Mouse (Mus musculus): Measurements from ENCODE around the gene Cx3cr1.

DNA sequence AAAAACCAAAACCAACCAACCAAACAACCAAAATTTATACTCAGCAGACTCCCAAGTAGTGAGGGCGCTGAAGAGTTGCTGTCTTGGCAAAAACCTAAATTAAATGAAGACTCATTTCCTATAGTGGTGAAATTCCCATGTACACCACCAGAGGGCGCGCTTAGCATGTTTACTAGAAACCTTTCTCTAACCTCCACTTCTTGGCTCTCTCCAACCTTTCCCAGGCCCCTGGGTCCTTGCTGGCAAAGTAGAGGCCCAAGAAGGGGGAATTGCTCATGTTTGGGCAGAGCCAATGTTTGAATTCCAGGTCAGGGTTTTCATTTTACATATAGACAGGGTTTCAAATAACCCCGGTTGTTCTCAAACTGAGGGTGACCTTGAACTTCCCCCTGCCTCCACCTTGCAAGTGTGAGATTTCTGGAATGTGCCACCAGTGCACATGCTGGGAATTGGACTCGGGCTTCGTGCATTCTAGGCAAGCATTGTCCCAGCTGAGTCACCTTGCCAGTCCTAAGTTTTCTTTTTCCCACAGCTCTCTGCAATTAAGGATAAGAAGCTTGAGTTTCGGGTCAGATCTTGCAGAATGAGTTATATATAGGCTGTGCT, 49.3 kb downstream of the Cx3cr1 start:
- peak; percentile 84 for TF ChIP-seq CTCF (IDR thresholded peaks at IDR 0.05; ENCODE audit: low read depth)
- no peak for TF ChIP-seq EP300 (IDR thresholded peaks at IDR 0.05; ENCODE audit: low read depth)

Data from liver, postnatal 0 days (tissue).